Mouse (Mus musculus): Measurements from ENCODE around the gene Nsun4. TPM values are rescaled to one million over a fixed set of nuclear protein-coding genes. Genes with fewer than 3 reads are reported as not detected.

Gene Nsun4
- 10 to 100 TPM; 12.4 to 12.9 TPM for total RNA-seq (2021)
- long read RNA-seq, experiment 1, transcript Nsun4-202 (6 exons, 2,439 nt), result major isoform, 17 of 22 reads
- long read RNA-seq, experiment 1, partial matches to known transcripts, result 2 of 22 reads
- long read RNA-seq, experiment 1, other reads (novel, unspliced or antisense), result 3 of 22 reads
- long read RNA-seq, experiment 2, transcript Nsun4-202 (6 exons, 2,439 nt), result major isoform, 15 of 17 reads
- long read RNA-seq, experiment 2, partial matches to known transcripts, result 0 of 17 reads
- long read RNA-seq, experiment 2, other reads (novel, unspliced or antisense), result 2 of 17 reads

- DNase-seq, result peak; percentile 85
Observed at GRCm38 (mm10) chr4:116053399-116053961, at the start of gene Nsun4. Gene Nsun4, minus strand, starts transcription at chr4:116053876.

GRCm38 (mm10) chr4:116100959-116101358, 47.3 kb upstream of the Nsun4 start:
- DNase-seq, result no peak

- no peak for DNase-seq
Observed at GRCm38 (mm10) chr4:116097211-116097610, 43.5 kb upstream of the Nsun4 start.

GRCm38 (mm10) chr4:116096291-116096690, 42.6 kb upstream of the Nsun4 start:
- DNase-seq, result no peak

- peak; percentile 19 for DNase-seq
Observed at GRCm38 (mm10) chr4:116088510-116089249, 35.0 kb upstream of the Nsun4 start.

GRCm38 (mm10) chr4:116077240-116078095, 23.8 kb upstream of the Nsun4 start:
- no peak for DNase-seq

GRCm38 (mm10) chr4:116076369-116077231, 22.9 kb upstream of the Nsun4 start:
- DNase-seq, result peak; percentile 22

- DNase-seq, result peak; percentile 81
Observed at GRCm38 (mm10) chr4:116075631-116076368, 22.1 kb upstream of the Nsun4 start.

- DNase-seq, result peak; percentile 96
Observed at GRCm38 (mm10) chr4:116074861-116075620, 21.4 kb upstream of the Nsun4 start, which contains the start of the genes Uqcrh and Lrrc41. Gene Uqcrh, minus strand, starts transcription at chr4:116075071. Gene Lrrc41, plus strand, starts transcription at chr4:116075269.

- DNase-seq, result no peak
Observed at GRCm38 (mm10) chr4:116074145-116074675, 20.5 kb upstream of the Nsun4 start.

- DNase-seq, result no peak
Observed at GRCm38 (mm10) chr4:116073146-116073545, 19.5 kb upstream of the Nsun4 start.

GRCm38 (mm10) chr4:116070116-116070515, 16.4 kb upstream of the Nsun4 start:
- DNase-seq, result no peak

- no peak for DNase-seq
Observed at GRCm38 (mm10) chr4:116063855-116064254, 10.2 kb upstream of the Nsun4 start.

- DNase-seq, result no peak
Observed at GRCm38 (mm10) chr4:116059012-116059726, 5.5 kb upstream of the Nsun4 start.

GRCm38 (mm10) chr4:116057559-116057958, 3.9 kb upstream of the Nsun4 start:
- DNase-seq, result no peak

- no peak for DNase-seq
Observed at GRCm38 (mm10) chr4:116052526-116053293, 966 bp downstream of the Nsun4 start.

- DNase-seq, result no peak
Observed at GRCm38 (mm10) chr4:116049211-116049610, 4.5 kb downstream of the Nsun4 start.

Measured in gastrocnemius, postnatal 10 days (tissue).